Mouse (Mus musculus): ENCODE results near the gene Rsu1.
A peak's percentile ranks its signal among the peaks of the same experiment; 100 is the strongest.

Rsu1 gene

GRCm38 (mm10) chr2:13271165-13271957, at the start of gene Rsu1:
TSS of gene Rsu1 (minus strand) at chr2:13271415.
- DNase-seq (ENCODE audit: low spot score in 2 of 2) = peak; percentile 76 to 87

- DNase-seq (ENCODE audit: low spot score in 2 of 2) = no peak
Observed at GRCm38 (mm10) chr2:13303376-13303775, 32.2 kb upstream of the Rsu1 start.

GRCm38 (mm10) chr2:13299031-13299430, 27.8 kb upstream of the Rsu1 start:
- no peak for DNase-seq (ENCODE audit: low spot score in 2 of 2)

- no peak for DNase-seq (ENCODE audit: low spot score in 2 of 2)
Observed at GRCm38 (mm10) chr2:13297733-13298132, 26.5 kb upstream of the Rsu1 start.

- DNase-seq (ENCODE audit: low spot score in 2 of 2) = no peak
Observed at GRCm38 (mm10) chr2:13290661-13291060, 19.4 kb upstream of the Rsu1 start.

- DNase-seq (ENCODE audit: low spot score in 2 of 2) = no peak
Observed at GRCm38 (mm10) chr2:13290070-13290469, 18.9 kb upstream of the Rsu1 start.

- DNase-seq (ENCODE audit: low spot score in 2 of 2) = no peak
Observed at GRCm38 (mm10) chr2:13278114-13278862, 7.1 kb upstream of the Rsu1 start.

GRCm38 (mm10) chr2:13275874-13276273, 4.7 kb upstream of the Rsu1 start:
- DNase-seq (ENCODE audit: low spot score in 2 of 2) = no peak

- no peak for DNase-seq (ENCODE audit: low spot score in 2 of 2)
Observed at GRCm38 (mm10) chr2:13270736-13271135, 479 bp downstream of the Rsu1 start.

GRCm38 (mm10) chr2:13268681-13269293, 2.4 kb downstream of the Rsu1 start:
- no peak for DNase-seq (ENCODE audit: low spot score in 2 of 2)

GRCm38 (mm10) chr2:13264875-13265274, 6.3 kb downstream of the Rsu1 start:
- DNase-seq (ENCODE audit: low spot score in 2 of 2) = peak in 1 of 2 experiments; percentile 4

- DNase-seq (ENCODE audit: low spot score in 2 of 2) = no peak
Observed at GRCm38 (mm10) chr2:13263150-13263549, 8.1 kb downstream of the Rsu1 start.

GRCm38 (mm10) chr2:13258606-13259005, 12.6 kb downstream of the Rsu1 start:
- DNase-seq (ENCODE audit: low spot score in 2 of 2) = no peak

- DNase-seq (ENCODE audit: low spot score in 2 of 2) = no peak
Observed at GRCm38 (mm10) chr2:13240711-13241110, 30.5 kb downstream of the Rsu1 start.

GRCm38 (mm10) chr2:13237140-13237901, 33.9 kb downstream of the Rsu1 start:
- DNase-seq (ENCODE audit: low spot score in 2 of 2) = peak in 1 of 2 experiments; percentile 45

- DNase-seq (ENCODE audit: low spot score in 2 of 2) = no peak
Observed at GRCm38 (mm10) chr2:13235696-13236095, 35.5 kb downstream of the Rsu1 start.

GRCm38 (mm10) chr2:13234796-13235195, 36.4 kb downstream of the Rsu1 start:
- no peak for DNase-seq (ENCODE audit: low spot score in 2 of 2)

GRCm38 (mm10) chr2:13233902-13234301, 37.3 kb downstream of the Rsu1 start:
- DNase-seq (ENCODE audit: low spot score in 2 of 2) = no peak

- DNase-seq (ENCODE audit: low spot score in 2 of 2) = no peak
Observed at GRCm38 (mm10) chr2:13233254-13233835, 37.9 kb downstream of the Rsu1 start.

- DNase-seq (ENCODE audit: low spot score in 2 of 2) = no peak
Observed at GRCm38 (mm10) chr2:13232305-13232704, 38.9 kb downstream of the Rsu1 start.

- no peak for DNase-seq (ENCODE audit: low spot score in 2 of 2)
Observed at GRCm38 (mm10) chr2:13229686-13230085, 41.5 kb downstream of the Rsu1 start.
